Mouse (Mus musculus) thymus, adult 2 months (tissue): ENCODE data around the gene Mef2c.

Experiments used
- CTCF ChIP-seq: fragments of 200-500 bp; IDR thresholded peaks from 2 replicates; pipeline ENCODE4 v1.5.1; 2012; ENCODE audit warnings: mild to moderate bottlenecking, control low read depth, low read length, moderate library complexity, borderline replicate concordance; ENCODE audit not compliant: control insufficient read depth, poor library complexity, insufficient read depth; ENCODE audit errors: extremely low read depth
- POLR2A ChIP-seq: fragments of 200-500 bp; IDR thresholded peaks from 2 replicates; pipeline ENCODE4 v1.6.1; 2012; ENCODE audit warnings: mild to moderate bottlenecking, low read length, control low read depth, moderate library complexity; ENCODE audit not compliant: control insufficient read depth, poor library complexity, insufficient read depth; ENCODE audit errors: extremely low read depth

- no peak for TF ChIP-seq CTCF
- no peak for TF ChIP-seq POLR2A
These were observed 131.4 kb downstream of the Mef2c start for GRCm38 (mm10) chr13:83635218-83635617.
